Mouse (Mus musculus): ENCODE data around the gene Fam234b.
A peak's percentile ranks its signal among the peaks of the same experiment; 100 is the strongest.

DNA sequence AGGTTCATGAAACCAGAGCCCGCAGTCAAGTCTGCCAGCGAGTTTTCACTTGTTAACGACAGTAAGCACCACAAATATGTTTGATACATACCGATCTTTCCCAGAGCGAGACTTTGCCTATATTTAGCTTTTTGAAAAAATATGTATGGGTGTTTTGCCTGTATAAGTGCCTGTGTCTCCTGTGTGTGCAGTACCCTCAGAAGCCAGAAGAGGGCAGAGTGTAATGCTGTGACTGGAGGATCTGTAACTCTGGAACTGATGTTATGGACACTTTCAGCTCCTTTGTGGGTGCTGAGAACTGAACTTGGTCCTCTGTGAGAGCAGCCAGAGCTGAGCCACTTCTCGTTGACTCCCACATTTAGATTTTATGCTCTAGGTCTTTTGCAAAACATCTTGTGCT, 66.4 kb downstream of the Fam234b start:
- TF ChIP-seq CHD2 (IDR thresholded peaks at IDR 0.05; ENCODE audit: low read depth, low read length) = no peak
- TF ChIP-seq HCFC1 (IDR thresholded peaks at IDR 0.05; ENCODE audit: borderline replicate concordance, insufficient read depth, low read length) = no peak
- no peak for TF ChIP-seq ZNF384 (IDR thresholded peaks at IDR 0.05; ENCODE audit: low read depth, low read length)
- TF ChIP-seq ZC3H11A (IDR thresholded peaks at IDR 0.05; ENCODE audit: borderline replicate concordance, low read depth, low read length) = peak; percentile 55; the same call in 1 of the 2 replicates
